Mouse (Mus musculus) limb, embryonic 13.5 days (tissue): Measurements from ENCODE around the gene Ptch2. TPM values are rescaled to one million over a fixed set of nuclear protein-coding genes. Genes with fewer than 3 reads are reported as not detected.
A peak's percentile ranks its signal among the peaks of the same experiment; 100 is the strongest.

ENCODE experiments used
- ATAC-seq: fragments of 200-750 bp; cut with Nextera tagmentation; 2 replicates; pipeline ENCODE4 v1.8.0; 2017; ENCODE audit warnings: low read depth, moderate number of reproducible peaks, moderate TSS enrichment; ENCODE audit not compliant: low FRiP score
- H3K27ac ChIP-seq: fragments of 300-500 bp; sonication (generic); 2 replicates; pipeline ENCODE4 v1.5.1; 2015; ENCODE audit warnings: inconsistent platforms, mild to moderate bottlenecking, moderate library complexity
- H3K27me3 ChIP-seq: fragments of 300-500 bp; sonication (generic); 2 replicates; pipeline ENCODE4 v1.6.1; 2015; ENCODE audit warnings: mild to moderate bottlenecking, inconsistent platforms
- H3K36me3 ChIP-seq: fragments of 300-500 bp; sonication (generic); 2 replicates; pipeline ENCODE4 v1.6.1; 2015; ENCODE audit warnings: inconsistent platforms, mild to moderate bottlenecking, moderate library complexity
- H3K4me1 ChIP-seq: fragments of 300-500 bp; sonication (generic); 2 replicates; pipeline ENCODE4 v1.6.1; 2015; ENCODE audit warnings: inconsistent platforms
- H3K4me2 ChIP-seq: fragments of 300-500 bp; sonication (generic); replicated peaks from 2 replicates; pipeline ENCODE4 v1.6.1; 2015; ENCODE audit warnings: inconsistent platforms, mild to moderate bottlenecking, moderate library complexity
- H3K4me3 ChIP-seq: fragments of 300-500 bp; sonication (generic); 2 replicates; pipeline ENCODE4 v1.5.1; 2015; ENCODE audit warnings: moderate library complexity, mild to moderate bottlenecking, inconsistent platforms
- H3K9ac ChIP-seq: fragments of 300-500 bp; sonication (generic); 2 replicates; pipeline ENCODE4 v1.6.1; 2015; ENCODE audit warnings: mild to moderate bottlenecking, inconsistent platforms
- H3K9me3 ChIP-seq: fragments of 300-500 bp; sonication (generic); 2 replicates; pipeline ENCODE4 v1.6.1; 2016; ENCODE audit warnings: inconsistent platforms
- WGBS: fragments of 180-500 bp; shearing (Covaris S2); methylation state at CpG from one replicate; pipeline ENCODE4 v1.1.7; 2015; 5-methylcytosine and 5-hydroxymethylcytosine counted together
- polyA plus RNA-seq: library from polyadenylated mRNA; unstranded; fragments of >200 nt; fragmentation: Nextera tagmentation; extraction: Ambion mirVana; gene quantifications from 2 replicates; pipeline ENCODE4 v1.2.1, GENCODE M21; 2015

Ptch2 gene
- polyA plus RNA-seq, 1 experiment from 2014 or later: 7.9 TPM

DNA sequence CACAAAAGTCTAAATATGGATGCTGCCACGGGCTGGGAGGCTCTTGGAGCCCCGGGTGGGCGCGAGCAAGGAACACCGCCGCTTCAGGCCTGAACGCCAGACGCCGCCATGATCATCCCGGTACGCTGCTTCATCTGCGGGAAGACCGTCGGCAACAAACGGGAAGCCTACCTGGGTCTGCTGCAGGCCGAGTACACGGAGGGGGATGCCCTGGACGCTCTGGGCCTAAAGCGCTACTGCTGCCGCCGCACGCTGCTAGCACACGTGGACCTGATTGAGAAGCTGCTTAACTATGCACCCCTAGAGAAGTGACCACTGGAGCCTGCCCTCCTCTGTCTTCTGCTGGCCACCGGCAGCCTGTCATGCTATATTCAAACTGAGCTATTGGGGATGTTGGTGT lies 52.9 kb downstream of the Ptch2 start:
- H3K27ac ChIP-seq: no peak overlapping the region
- no peak overlapping the region for H3K4me3 ChIP-seq
- no peak overlapping the region for H3K9ac ChIP-seq
- H3K4me1 ChIP-seq: peaks cover 13% of the 10 kb centered on the region
- no peak for ATAC-seq
- 68% methylated on average over 24 of the region's 24 CpGs for WGBS
- no peaks in the 10 kb centered on the region for H3K27me3 ChIP-seq
- peaks cover 55% of the 10 kb centered on the region for H3K36me3 ChIP-seq
- no peaks in the 10 kb centered on the region for H3K9me3 ChIP-seq
- H3K4me2 ChIP-seq: no peak overlapping the region

DNA sequence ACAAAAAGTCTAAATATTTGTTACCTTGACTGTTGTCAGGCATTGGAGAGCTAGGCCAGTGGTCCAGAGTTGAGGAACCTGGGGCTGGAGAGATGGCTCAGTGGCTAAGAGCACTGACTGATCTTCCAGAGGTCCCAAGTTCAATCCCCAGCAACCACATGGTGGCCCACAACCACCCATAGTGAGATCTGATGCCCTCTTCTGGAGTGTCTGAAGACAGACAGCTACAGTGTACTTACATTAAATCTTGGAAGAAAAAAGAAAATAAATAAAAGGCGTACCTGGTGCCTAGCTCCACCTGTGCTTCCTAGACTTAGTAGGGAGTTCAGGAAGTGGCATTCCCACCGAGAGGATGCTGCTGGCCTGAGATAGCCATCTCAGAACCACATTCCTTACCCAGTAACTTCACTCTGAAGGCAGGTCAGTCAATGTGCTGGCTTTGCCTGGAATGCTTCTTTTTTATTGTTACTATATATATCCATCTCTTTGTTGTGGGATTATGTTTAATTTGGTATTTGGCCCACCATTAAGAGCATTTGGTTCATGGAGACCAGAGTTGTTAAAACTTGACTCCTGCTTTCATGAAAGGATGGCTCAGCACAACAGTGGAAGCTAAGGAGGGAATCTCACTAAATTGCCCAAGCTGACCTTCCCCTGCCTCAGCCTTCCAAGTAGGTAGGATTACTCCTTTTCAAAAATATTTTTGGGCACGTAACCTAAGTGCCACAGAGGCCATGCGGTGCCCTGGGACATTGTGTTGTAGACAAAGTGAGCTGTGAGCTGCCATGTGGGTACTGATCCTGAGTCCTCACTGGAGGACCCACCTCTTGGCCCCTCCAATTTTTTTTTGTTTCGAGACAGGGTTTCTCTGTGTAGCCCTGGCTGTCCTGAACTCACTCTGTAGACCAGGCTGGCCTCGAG lies 53.7 kb downstream of the Ptch2 start:
- Histone ChIP-seq H3K4me2 (no peak overlapping the region), H3K27me3 (no peaks in the 10 kb centered on the region), H3K9ac (no peak overlapping the region), H3K4me3 (no peak overlapping the region), H3K36me3 (peaks cover 63% of the 10 kb centered on the region), H3K27ac (peak overlapping the region; percentile 28; the same call in 1 of the 2 replicates), H3K4me1 (peaks cover 21% of the 10 kb centered on the region), H3K9me3 (no peaks in the 10 kb centered on the region)
- ATAC-seq: no peak
- 70% methylated on average over 6 of the region's 6 CpGs for WGBS

DNA sequence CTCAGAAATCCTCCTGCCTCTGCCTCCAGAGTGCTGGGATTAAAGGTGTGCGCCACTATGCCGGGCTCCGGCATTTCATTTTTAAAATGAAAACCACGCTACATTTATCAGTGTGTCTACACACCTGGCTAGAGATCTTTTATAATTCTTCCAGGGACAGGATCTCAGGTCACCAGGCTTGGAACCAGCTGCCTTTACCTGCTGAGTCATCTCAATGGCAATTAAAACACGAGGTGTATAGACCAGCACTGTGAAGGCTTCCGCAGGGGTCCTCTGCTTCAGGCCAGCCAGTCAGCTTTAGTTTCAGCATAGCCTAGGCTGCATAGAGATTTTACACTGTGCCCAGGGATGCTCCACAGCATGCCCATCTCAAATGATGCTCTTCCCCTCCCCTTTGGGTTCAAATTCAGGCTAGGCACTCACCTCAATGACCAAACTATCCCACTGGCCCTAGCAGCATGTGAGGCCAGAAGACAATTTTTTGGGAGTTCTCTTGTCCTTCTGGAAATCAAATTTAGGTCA lies 54.4 kb downstream of the Ptch2 start:
- no peak overlapping the region for H3K9ac ChIP-seq
- no peak overlapping the region for H3K4me2 ChIP-seq
- no peak for ATAC-seq
- no peaks in the 10 kb centered on the region for H3K27me3 ChIP-seq
- peaks cover 64% of the 10 kb centered on the region for H3K36me3 ChIP-seq
- 87% methylated on average over 6 of the region's 6 CpGs for WGBS
- peaks cover 25% of the 10 kb centered on the region for H3K4me1 ChIP-seq
- H3K27ac ChIP-seq: peak overlapping the region; percentile 28; the same call in 1 of the 2 replicates
- no peaks in the 10 kb centered on the region for H3K9me3 ChIP-seq
- H3K4me3 ChIP-seq: no peak overlapping the region

DNA sequence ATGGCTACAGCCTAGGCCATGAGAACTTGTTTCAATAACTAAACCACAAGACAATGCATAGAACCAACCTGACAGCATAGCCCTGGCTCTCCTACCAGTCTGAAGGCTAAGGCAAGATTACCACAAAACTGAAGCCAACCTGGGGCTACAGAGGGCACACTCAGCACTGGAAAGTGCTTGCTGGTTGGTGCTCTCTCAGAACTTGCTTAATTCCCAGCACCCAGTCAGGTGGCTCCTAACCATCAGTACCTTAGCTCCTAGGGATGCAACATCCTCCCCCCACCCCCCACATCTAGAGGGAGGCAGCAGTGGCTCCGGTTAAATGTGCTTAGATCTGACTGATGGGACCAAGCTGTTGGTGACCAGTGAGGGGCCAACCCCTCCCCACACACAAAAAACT lies 55.5 kb downstream of the Ptch2 start:
- no peak overlapping the region for H3K9ac ChIP-seq
- no peaks in the 10 kb centered on the region for H3K9me3 ChIP-seq
- no peak overlapping the region for H3K27ac ChIP-seq
- ATAC-seq: no peak
- no peak overlapping the region for H3K4me2 ChIP-seq
- WGBS: 75% methylated on average over 1 of the region's 1 CpGs
- H3K27me3 ChIP-seq: no peaks in the 10 kb centered on the region
- H3K36me3 ChIP-seq: peaks cover 64% of the 10 kb centered on the region
- peaks cover 25% of the 10 kb centered on the region for H3K4me1 ChIP-seq
- H3K4me3 ChIP-seq: no peak overlapping the region

DNA sequence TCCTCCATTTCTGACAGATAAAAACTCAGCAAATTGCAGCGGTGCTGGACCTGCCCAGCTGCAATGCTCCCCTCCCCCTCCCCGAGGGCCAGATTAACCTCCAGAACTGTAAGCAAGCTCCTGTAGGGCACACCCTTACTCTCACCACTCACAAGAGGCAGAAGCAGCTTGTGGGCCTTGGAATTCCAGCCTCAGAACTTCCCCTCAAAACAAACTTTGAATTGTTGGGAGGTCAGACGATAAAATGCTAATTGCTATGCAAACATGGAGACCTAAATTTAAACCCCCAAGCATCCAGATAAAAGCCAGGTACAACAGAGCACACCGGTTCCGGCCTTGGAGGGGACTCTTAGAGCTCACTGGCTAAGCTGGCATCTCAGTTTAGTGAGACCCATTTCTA lies 56.8 kb downstream of the Ptch2 start:
- WGBS: 87% methylated on average over 5 of the region's 5 CpGs
- H3K4me1 ChIP-seq: peaks cover 25% of the 10 kb centered on the region
- H3K4me2 ChIP-seq: no peak overlapping the region
- no peaks in the 10 kb centered on the region for H3K9me3 ChIP-seq
- no peaks in the 10 kb centered on the region for H3K27me3 ChIP-seq
- no peak overlapping the region for H3K27ac ChIP-seq
- 0 out of 2 replicates have a peak overlapping the region, but pooled peaks have one; percentile 99 for H3K9ac ChIP-seq
- H3K4me3 ChIP-seq: no peak overlapping the region
- no peak for ATAC-seq
- H3K36me3 ChIP-seq: peaks cover 64% of the 10 kb centered on the region

DNA sequence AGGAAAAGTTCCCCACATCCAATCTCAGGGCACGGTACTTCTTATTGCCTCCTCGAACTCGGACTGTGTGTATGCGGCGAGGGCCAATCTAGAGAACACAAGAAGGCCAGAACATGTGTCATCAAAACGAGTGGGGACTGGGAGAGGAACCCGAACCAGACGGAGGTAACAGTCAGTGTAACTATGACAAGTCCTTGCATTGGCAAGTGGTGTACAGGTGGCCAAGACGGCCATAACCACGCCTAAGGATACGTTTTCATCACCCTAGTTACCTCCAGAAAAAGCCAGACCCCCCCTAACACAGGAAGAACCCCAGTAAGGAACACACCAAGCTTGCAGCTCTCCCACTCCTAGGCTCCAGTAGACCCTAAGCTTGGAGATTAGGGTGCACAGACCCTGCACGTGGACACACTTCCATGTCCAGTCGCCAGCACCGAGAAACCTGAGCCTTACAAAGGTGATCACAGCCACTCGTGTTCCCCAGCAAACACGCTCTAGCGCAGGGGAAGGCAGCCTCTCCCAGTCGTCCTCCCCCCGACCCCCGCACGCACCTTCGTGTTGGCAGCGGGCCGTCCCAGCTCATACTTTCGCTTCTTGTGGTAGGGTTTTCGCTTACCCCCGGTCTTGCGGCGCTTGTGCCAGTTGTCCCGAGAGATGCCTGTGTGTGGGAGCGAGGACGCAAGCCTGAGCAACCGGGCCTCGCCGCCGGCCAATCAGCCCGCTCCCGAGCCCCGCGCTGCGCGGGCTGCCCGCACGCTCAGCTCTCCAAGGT lies 59.3 kb downstream of the Ptch2 start:
- ATAC-seq: peak; percentile 20
- H3K4me3 ChIP-seq: peak overlapping the region; percentile 76
- peak overlapping the region; percentile 93 for H3K27ac ChIP-seq
- H3K27me3 ChIP-seq: no peaks in the 10 kb centered on the region
- H3K9me3 ChIP-seq: no peaks in the 10 kb centered on the region
- peak overlapping the region; percentile 86 for H3K4me2 ChIP-seq
- peaks cover 57% of the 10 kb centered on the region for H3K36me3 ChIP-seq
- H3K9ac ChIP-seq: peak overlapping the region; percentile 99
- peaks cover 25% of the 10 kb centered on the region for H3K4me1 ChIP-seq
- 2% methylated on average over 44 of the region's 44 CpGs for WGBS

DNA sequence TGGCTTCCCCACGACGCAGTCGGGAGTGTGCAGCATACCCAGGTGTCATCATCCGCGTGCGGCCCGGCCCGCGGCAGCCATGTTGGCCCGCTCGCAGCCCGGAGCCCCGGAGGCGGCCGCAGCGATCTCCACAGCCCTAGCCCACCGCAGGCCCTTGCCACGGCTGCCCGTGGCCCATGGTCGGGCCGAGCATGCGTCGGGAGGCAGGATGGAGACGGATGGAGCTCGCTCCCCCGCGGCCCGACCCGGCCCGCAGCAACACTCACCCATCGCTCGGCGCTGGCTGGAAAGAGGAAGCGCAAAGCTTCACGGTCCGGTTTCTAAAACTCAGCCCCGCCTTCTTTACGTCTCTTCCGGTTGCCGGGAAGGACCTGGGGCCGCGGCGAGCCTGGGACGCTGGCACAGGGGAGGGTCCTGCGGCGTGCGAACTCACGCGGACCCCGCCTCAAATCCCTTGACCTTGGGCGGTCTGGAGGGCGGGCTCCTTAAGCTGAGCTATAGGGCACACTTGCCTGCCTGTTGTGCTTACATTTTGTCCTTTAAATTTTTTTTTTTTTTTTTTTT lies 60.0 kb downstream of the Ptch2 start, which contains the start of gene Rps8:
Rps8 (minus strand) TSS at position 452 of the 564 bp plus-strand sequence.
- H3K27ac ChIP-seq: peak within 1 kb of the TSS; percentile 93
- H3K9me3 ChIP-seq: no peaks in the 10 kb centered on the region

DNA sequence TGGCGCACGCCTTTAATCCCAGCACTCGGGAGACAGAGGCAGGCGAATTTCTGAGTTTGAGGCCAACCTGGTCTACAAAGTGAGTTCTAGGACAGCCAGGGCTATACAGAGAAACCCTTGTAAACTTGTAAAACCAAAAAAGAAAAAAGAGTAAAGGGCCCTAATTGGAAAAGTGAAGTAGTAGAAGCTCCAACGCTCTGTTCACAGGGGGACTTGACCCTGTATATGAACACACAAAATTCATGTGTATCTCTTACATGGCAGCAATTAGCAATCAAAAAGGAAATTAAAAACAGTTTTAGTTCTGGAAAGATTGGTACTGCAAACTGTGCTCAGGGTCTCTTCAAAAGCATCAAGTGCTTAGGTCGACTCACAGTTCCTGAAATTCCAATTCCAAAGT lies 60.5 kb downstream of the Ptch2 start:
- Histone ChIP-seq H3K9ac (no peak overlapping the region; the same call in 1 of the 2 replicates), H3K27me3 (no peaks in the 10 kb centered on the region), H3K27ac (no peak overlapping the region; the same call in 1 of the 2 replicates), H3K4me3 (peak overlapping the region; percentile 76), H3K4me2 (peak overlapping the region; percentile 86), H3K36me3 (peaks cover 56% of the 10 kb centered on the region), H3K4me1 (peaks cover 25% of the 10 kb centered on the region), H3K9me3 (no peaks in the 10 kb centered on the region)
- WGBS: 33% methylated on average over 6 of the region's 6 CpGs
- ATAC-seq: no peak

More for the DNA sequence above, 60.0 kb downstream of the Ptch2 start, which contains the start of gene Rps8:
- Histone ChIP-seq H3K9ac (peak within 1 kb of the TSS; percentile 99), H3K27me3 (no peaks in the 10 kb centered on the region), H3K4me3 (peak within 1 kb of the TSS; percentile 76), H3K4me2 (peak within 1 kb of the TSS; percentile 86), H3K36me3 (peaks cover 56% of the 10 kb centered on the region), H3K4me1 (peaks cover 25% of the 10 kb centered on the region)
- WGBS: 0% methylated on average over 40 of the region's 52 CpGs
- ATAC-seq: peak; percentile 94

DNA sequence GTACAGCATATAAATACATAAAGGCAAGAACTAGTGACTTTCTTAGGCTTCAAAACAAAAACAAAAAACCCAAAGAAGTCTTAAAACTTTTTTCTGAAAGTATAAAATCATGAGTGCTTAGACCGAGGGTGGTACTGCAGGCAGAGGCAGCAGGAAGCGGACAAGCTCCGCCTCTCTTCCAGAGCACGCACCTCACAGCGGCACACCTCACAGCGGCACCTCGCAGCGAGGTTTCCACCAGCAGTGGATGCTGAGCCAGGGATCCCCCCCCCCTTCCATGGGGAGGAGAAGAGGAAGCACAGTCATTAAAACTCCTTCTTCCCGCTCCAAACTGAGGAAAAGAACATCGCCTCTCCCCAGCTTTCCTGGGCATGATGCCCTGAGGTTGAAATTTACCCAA lies 63.8 kb downstream of the Ptch2 start:
- ATAC-seq: no peak
- Histone ChIP-seq H3K4me1 (peaks cover 4% of the 10 kb centered on the region; the same call in 1 of the 2 replicates), H3K27ac (no peak overlapping the region), H3K27me3 (no peaks in the 10 kb centered on the region), H3K9ac (peak overlapping the region; percentile 43; the same call in 1 of the 2 replicates), H3K4me2 (no peak overlapping the region), H3K4me3 (no peak overlapping the region), H3K9me3 (no peaks in the 10 kb centered on the region), H3K36me3 (peaks cover 56% of the 10 kb centered on the region)
- 75% methylated on average over 10 of the region's 10 CpGs for WGBS

DNA sequence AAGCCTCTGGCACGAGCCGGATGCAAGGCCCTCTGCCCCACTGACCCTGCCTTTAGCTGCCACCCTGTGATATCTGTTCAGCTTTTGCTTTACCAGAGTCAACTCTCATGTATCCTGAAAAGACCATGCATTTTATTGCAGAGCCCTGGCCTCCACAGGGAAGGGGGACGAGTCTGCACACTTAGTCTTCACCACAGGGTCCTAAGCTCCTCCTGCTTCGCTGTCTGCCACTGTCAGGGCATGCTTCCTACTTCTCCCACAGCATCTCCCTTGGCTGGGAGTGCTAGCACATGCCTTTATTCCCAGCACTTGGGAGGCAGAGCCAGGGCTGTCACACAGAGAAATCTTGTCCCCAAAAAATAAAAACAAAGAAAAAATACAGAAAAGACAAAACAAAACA lies 65.3 kb downstream of the Ptch2 start:
- WGBS: 67% methylated on average over 4 of the region's 4 CpGs
- Histone ChIP-seq H3K9me3 (no peaks in the 10 kb centered on the region), H3K4me3 (no peak overlapping the region), H3K36me3 (peaks cover 71% of the 10 kb centered on the region), H3K4me2 (no peak overlapping the region), H3K9ac (peak overlapping the region; percentile 35; the same call in 1 of the 2 replicates), H3K4me1 (no peaks in the 10 kb centered on the region), H3K27me3 (no peaks in the 10 kb centered on the region), H3K27ac (no peak overlapping the region)
- no peak for ATAC-seq
